Mouse (Mus musculus) T-helper 1 cell (primary cell): Measurements from ENCODE around the gene Tars.

Experiments used
- in situ Hi-C: fragments of 300-600 bp; cut with MboI, MseI; formaldehyde crosslinking; loops from one replicate; pipeline ENCODE4 v1.15.1; 2025; ENCODE audit warnings: high pct_unique_total_duplicates

Tars gene

DNA sequence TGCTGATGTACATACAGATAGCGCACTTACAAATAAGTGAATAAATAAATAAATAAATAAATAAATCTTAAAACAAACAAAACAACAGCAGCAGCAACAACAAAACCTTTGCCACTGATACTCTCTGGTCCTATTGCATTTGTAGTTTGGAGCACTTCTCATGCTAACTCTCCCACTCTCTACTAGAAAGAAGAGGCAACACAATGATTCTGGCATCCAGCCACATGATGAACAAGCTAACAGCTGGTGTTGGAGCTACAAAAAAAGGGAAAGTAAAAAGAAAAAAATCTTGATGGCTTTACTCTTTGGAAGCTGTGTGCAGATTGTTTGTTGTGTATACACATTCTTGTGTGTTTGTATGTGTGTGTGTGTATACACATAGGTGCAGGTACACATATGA lies 34.7 kb downstream of the Tars start:
- in situ Hi-C loops = no loop called here

DNA sequence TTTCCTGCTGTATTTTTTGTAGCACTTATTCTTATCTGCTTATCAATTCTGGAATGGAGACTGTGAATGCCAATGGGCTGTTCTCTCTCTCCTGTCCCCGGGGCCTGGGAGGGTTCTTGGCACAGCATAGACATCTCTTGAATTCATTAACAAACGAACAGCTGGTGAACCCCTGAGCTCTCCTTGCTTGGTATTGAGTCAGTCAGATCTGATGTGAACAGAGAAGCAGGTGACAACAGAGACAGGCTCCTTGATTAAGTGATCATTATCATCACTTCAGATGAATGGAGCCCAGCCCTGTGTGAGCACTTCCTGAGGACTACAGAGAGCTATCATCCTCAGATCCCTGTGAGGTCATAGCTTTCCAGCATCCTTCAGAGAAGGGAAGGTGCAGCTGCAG lies 35.4 kb downstream of the Tars start:
- in situ Hi-C loops = no loop called here

DNA sequence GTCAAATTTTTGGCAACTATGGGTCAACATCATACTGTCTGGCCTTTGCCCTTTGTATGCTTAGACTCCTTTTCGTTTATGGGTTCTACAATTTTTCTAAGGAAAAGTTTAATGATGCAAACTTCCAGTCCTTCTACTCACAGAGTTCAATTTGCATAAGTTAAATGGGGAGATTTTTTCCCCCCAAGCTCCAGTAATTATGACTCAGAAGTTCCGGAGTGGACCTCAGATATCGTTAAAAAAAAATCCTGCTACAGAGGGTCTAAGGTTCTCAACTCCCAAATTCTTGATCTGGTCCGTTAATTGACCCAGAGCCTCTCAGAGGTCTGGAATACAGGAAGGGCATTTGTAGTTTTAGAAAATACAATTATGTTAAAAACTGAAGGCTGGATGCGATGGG lies 37.6 kb downstream of the Tars start:
- in situ Hi-C loops = no loop called here

DNA sequence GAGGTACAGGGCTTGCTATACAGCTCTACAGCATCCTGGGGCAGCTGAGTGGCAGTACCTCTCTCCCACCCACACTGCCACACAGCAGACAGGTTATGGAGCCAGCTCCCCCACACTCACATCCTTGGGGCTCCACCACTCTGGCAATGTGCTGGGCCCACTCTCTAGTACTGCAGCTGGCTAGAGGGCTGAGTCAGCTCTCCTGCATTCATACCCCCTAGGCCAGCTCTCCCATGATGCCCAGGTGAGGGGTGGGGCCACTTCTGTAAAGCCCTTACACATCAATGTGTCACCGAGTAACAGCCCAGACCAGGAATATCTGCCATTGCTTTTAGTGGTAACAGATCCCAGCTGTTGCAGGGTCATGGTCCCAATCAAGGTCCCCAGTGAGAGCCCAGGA lies 38.6 kb downstream of the Tars start:
- in situ Hi-C loops = no loop called here

DNA sequence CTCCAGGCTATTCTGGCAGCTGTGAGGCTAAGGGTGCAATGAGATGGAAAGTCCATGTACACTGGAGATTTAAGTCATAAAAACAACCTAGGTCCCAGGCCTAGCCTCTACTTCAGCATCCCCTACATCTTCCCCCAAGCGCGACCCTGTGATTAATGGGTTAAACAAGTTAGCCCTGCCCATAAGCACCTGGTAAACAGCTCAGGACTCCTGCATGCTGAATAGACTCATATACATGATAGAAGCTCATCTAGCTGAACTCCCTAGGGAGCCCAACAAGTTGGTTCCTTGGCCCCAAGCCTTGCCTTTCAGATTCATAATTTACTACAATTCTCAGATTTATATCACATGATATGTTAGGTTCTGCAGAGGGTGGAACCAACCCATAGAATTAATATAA lies 42.0 kb downstream of the Tars start:
- in situ Hi-C loops = no loop called here

DNA sequence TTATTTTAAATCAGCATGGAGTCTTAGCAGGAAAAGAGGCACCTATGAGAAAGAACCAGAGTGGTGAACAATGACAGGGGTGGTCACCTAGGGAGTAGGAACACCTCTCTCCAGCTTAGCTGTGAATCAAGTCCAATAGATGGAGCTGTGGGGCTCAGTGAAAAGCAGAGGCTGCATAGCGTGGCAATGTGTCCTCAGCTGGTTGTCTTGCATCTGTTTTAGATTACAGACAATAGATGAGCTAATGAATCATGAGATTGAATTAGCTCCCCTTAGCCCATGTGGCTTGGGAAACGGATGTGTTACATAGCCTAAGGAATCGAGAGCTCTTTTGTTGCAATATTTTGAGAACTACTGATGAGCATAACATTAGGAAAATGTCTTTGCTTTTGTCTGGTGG lies 43.6 kb downstream of the Tars start:
- in situ Hi-C loops = no loop called here

DNA sequence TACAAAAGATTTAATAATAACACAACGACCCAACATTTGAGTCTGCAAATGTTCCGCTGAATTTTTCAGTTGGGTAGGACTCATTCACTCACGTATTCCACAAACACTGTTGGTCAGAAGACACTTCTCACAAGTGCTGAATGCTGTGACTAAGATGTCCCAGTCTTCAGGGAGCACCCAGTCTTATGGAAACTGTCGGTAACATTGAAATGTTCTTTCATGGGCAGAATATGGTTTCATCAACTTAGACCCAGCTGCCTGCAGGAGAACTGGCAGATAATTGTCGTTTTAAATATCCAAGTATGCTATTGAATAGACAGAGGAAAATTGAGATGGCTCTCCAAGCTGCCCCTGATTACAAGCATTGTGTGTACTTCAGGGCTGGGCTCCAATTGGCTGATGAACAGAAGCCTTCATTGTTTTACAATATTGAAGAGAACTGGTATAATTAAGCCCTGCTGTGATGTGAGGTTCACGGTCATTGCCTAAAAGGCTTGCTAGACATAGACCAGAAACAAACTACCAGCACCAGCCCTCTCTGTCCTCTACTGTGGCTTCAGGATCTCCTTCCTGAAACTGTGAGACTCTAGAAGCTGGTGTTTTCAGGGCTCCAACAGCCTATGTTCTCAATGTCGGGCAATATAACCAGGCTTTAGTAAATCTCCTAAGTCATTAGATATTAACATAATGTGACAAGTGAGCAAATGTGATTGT lies 59.8 kb downstream of the Tars start:
- in situ Hi-C loops = no loop called here
